Mouse (Mus musculus): ENCODE measurements around the gene Gtf2i. TPM values are rescaled to one million over a fixed set of nuclear protein-coding genes. Genes with fewer than 3 reads are reported as not detected.

Gene Gtf2i
- polyA plus RNA-seq, 1 experiment from 2014 or later: 157 TPM

DNA sequence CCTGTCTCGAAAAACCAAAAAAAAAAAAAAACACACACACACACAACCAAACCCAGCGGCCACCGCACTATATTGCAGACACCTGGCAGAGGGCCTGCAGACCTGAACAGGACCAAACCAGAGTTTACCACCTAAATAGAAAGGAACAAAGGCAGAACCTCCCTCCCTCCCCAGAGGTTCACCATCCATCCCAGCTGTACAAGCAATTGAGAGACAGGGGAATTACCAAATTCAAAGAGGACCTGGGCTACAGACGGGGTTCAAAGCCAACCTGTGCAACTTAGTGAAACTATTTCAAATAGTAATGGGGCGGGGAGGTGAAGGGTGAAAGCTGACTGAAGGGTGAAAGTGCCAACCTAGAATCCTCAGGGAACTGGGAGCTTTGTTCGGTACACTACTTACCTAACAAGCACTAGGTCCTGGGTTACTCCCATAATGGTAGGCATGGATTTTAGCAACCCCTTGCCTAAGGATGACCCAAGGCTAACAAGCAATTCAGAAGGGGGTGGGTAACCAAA, 2.6 kb downstream of the Gtf2i start:
- 57% methylated on average over 6 of the region's 6 CpGs for WGBS
- peak overlapping the region; percentile 74 for H3K4me2 ChIP-seq (ENCODE audit: low read length)
- DNase-seq (ENCODE audit: low spot score) (no peak), ATAC-seq (replicated peaks; ENCODE audit: low FRiP score, low read depth) (no peak)
- H3K4me3 ChIP-seq (replicated peaks; ENCODE audit: low read depth, low read length): peak overlapping the region; percentile 85; the same call in 1 of the 2 replicates
- H3K4me1 ChIP-seq (replicated peaks; ENCODE audit: insufficient read depth, low read length): peaks cover 16% of the 10 kb centered on the region
- H3K9ac ChIP-seq (ENCODE audit: low read depth, low read length): peak overlapping the region; percentile 98; the same call in 1 of the 2 replicates
- no peak for TF ChIP-seq CTCF (IDR thresholded peaks at IDR 0.05; ENCODE audit: low read depth)
- peaks cover 26% of the 10 kb centered on the region; the same call in 1 of the 2 replicates for H3K36me3 ChIP-seq (ENCODE audit: insufficient read depth, low read length)
- peak overlapping the region; percentile 99 for H3K27ac ChIP-seq
- no peaks in the 10 kb centered on the region for H3K9me3 ChIP-seq (replicated peaks; ENCODE audit: low read length)
- no peaks in the 10 kb centered on the region for H3K27me3 ChIP-seq (ENCODE audit: insufficient read depth, low read length)

DNA sequence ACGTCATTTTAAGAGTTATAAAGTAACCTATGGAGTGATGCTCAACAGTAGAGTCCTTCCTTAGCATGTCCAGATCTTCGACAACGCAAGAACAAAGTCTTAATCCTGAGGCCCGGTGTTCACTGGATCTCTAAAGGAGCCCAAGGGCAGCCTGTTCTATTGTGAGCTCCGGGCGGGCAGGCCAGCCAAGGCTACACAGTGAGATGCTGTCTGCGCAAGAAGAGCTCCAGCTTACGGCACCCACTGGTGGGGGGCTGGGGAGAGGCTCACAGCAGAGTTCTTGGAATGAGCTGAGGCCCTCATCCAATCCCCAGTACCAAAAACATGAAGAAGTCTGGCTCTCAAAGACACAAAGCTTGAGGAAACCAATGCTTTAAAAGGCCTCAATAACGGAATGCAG, 4.4 kb downstream of the Gtf2i start:
- no peak overlapping the region for H3K4me2 ChIP-seq (ENCODE audit: low read length)
- no peak for DNase-seq (ENCODE audit: low spot score)
- H3K4me3 ChIP-seq (replicated peaks; ENCODE audit: low read depth, low read length): no peak overlapping the region
- H3K27ac ChIP-seq: no peak overlapping the region
- no peaks in the 10 kb centered on the region for H3K9me3 ChIP-seq (replicated peaks; ENCODE audit: low read length)
- 93% methylated on average over 9 of the region's 9 CpGs for WGBS
- H3K27me3 ChIP-seq (ENCODE audit: insufficient read depth, low read length): no peaks in the 10 kb centered on the region
- TF ChIP-seq CTCF (IDR thresholded peaks at IDR 0.05; ENCODE audit: low read depth): no peak
- H3K36me3 ChIP-seq (ENCODE audit: insufficient read depth, low read length): peaks cover 32% of the 10 kb centered on the region; the same call in 1 of the 2 replicates
- no peak for ATAC-seq (replicated peaks; ENCODE audit: low FRiP score, low read depth)
- peaks cover 6% of the 10 kb centered on the region; the same call in 1 of the 2 replicates for H3K4me1 ChIP-seq (replicated peaks; ENCODE audit: insufficient read depth, low read length)
- H3K9ac ChIP-seq (ENCODE audit: low read depth, low read length): no peak overlapping the region

DNA sequence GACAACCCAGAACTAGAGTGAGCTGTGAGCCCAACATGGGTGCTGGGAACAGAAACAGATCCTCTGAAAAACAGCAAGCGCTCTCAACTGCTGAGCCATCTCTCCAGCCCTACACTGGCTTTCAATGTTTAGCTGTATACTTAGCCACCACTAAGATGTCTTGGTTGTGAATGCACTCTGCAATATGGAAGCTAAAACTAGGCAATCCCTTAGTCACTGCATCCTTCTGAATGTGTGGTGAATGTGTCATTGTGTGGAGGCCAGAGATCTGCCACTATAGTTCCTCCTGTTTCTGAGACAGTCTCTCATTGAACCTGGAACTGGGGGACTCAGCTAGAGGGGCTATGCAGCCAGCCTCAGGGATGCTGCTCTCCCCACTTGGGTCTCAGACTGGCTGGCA, 5.2 kb downstream of the Gtf2i start:
- no peaks in the 10 kb centered on the region for H3K27me3 ChIP-seq (ENCODE audit: insufficient read depth, low read length)
- H3K4me1 ChIP-seq (replicated peaks; ENCODE audit: insufficient read depth, low read length): peaks cover 6% of the 10 kb centered on the region; the same call in 1 of the 2 replicates
- no peak overlapping the region for H3K27ac ChIP-seq
- ATAC-seq (replicated peaks; ENCODE audit: low FRiP score, low read depth) (no peak), DNase-seq (ENCODE audit: low spot score) (no peak)
- no peaks in the 10 kb centered on the region for H3K9me3 ChIP-seq (replicated peaks; ENCODE audit: low read length)
- H3K4me3 ChIP-seq (replicated peaks; ENCODE audit: low read depth, low read length): no peak overlapping the region
- no peak overlapping the region for H3K9ac ChIP-seq (ENCODE audit: low read depth, low read length)
- WGBS: 100% methylated on average over 1 of the region's 1 CpGs
- no peak for TF ChIP-seq CTCF (IDR thresholded peaks at IDR 0.05; ENCODE audit: low read depth)
- H3K36me3 ChIP-seq (ENCODE audit: insufficient read depth, low read length): peaks cover 36% of the 10 kb centered on the region
- H3K4me2 ChIP-seq (ENCODE audit: low read length): no peak overlapping the region

DNA sequence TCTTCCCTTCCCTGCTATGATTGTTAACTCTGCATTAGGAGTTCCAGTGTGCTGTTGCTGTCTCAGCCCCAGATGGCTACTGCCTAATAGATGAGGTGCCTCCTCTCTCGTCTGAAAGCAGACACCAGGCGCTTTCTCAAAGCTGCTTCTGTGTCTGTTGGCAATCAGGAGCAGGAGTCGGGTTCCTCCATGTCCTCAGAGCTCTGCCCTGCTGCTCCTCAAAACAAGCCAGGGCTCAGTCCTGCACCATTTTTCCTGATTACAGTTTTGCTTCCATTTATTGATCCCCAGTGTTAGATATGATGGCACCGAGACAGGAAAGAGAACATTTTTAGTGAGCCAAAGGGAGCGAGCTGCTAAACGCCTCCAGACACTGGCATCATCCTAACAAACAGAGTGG, 9.9 kb downstream of the Gtf2i start:
- Histone ChIP-seq H3K9ac (ENCODE audit: low read depth, low read length) (no peak overlapping the region), H3K27me3 (ENCODE audit: insufficient read depth, low read length) (no peaks in the 10 kb centered on the region), H3K27ac (no peak overlapping the region), H3K4me3 (replicated peaks; ENCODE audit: low read depth, low read length) (no peak overlapping the region), H3K9me3 (replicated peaks; ENCODE audit: low read length) (no peaks in the 10 kb centered on the region), H3K4me2 (ENCODE audit: low read length) (no peak overlapping the region), H3K4me1 (replicated peaks; ENCODE audit: insufficient read depth, low read length) (no peaks in the 10 kb centered on the region), H3K36me3 (ENCODE audit: insufficient read depth, low read length) (peaks cover 36% of the 10 kb centered on the region)
- DNase-seq (ENCODE audit: low spot score) (no peak), ATAC-seq (replicated peaks; ENCODE audit: low FRiP score, low read depth) (no peak)
- WGBS: 68% methylated on average over 6 of the region's 6 CpGs
- TF ChIP-seq CTCF (IDR thresholded peaks at IDR 0.05; ENCODE audit: low read depth): no peak

DNA sequence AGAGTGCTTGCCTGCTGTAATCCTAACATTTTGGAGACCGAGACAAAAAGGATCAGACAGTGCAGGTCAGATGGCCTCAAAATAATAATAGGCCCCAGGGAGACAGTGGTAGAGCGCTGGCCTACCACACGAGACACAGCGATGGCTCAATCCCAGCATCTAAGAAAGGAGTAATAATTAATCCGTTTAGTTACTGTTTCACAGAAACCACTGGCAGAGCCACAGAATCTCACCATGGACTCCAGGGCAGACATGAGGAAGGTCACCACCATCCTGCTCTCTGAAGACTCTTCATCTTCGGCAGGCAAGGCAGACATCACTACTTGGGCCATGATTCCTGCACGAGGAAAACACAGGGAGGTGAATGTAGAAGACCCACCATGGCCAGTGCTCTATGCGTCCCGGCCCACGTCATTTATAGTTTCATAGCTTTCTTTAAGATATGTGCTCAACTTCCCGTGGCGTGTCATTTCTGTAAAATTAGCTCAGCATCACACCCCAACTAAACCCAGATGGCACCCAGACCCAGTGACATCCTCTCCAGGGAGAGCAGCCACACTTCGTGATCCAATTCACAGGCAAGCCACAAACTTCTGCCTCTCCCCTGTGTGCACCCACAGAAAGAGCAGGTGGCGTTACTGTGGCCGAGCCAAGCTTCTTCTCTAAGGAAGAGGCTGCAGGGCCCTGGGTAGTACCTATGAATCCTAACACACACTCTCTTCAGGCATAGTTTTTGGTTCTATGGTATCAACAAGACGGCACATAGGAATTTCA, 19.1 kb downstream of the Gtf2i start:
- TF ChIP-seq CTCF (IDR thresholded peaks at IDR 0.05; ENCODE audit: low read depth): no peak
- H3K27me3 ChIP-seq (ENCODE audit: insufficient read depth, low read length): no peaks in the 10 kb centered on the region
- ATAC-seq (replicated peaks; ENCODE audit: low FRiP score, low read depth) (no peak), DNase-seq (ENCODE audit: low spot score) (no peak)
- no peak overlapping the region for H3K4me3 ChIP-seq (replicated peaks; ENCODE audit: low read depth, low read length)
- H3K4me2 ChIP-seq (ENCODE audit: low read length): no peak overlapping the region
- WGBS: 79% methylated on average over 16 of the region's 16 CpGs
- H3K9ac ChIP-seq (ENCODE audit: low read depth, low read length): no peak overlapping the region
- peaks cover 48% of the 10 kb centered on the region for H3K36me3 ChIP-seq (ENCODE audit: insufficient read depth, low read length)
- peak overlapping the region; percentile 31 for H3K27ac ChIP-seq
- no peaks in the 10 kb centered on the region for H3K4me1 ChIP-seq (replicated peaks; ENCODE audit: insufficient read depth, low read length)
- no peaks in the 10 kb centered on the region for H3K9me3 ChIP-seq (replicated peaks; ENCODE audit: low read length)

DNA sequence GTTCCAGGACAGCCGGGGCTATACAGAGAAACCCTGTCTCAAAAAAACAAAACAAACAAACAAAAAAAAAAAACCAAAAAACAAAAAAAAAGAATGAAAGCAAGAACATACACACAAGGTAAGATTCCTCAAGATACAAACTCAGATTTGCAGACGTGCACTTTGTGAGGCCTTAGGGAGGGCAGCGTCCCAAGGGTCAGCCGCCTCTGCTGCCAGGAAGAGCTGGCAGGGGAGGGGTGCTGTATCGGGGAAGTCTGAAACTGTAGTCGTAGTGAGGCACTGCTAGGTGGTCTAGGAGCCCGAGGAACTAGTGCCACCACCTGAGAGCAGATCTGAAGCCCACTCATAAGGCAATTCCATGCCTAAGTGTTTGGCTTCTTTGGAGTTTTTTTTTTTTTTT, 20.0 kb downstream of the Gtf2i start:
- H3K9me3 ChIP-seq (replicated peaks; ENCODE audit: low read length): no peaks in the 10 kb centered on the region
- DNase-seq (ENCODE audit: low spot score) (no peak), ATAC-seq (replicated peaks; ENCODE audit: low FRiP score, low read depth) (no peak)
- H3K36me3 ChIP-seq (ENCODE audit: insufficient read depth, low read length): peaks cover 52% of the 10 kb centered on the region
- WGBS: 85% methylated on average over 7 of the region's 7 CpGs
- no peak overlapping the region for H3K4me3 ChIP-seq (replicated peaks; ENCODE audit: low read depth, low read length)
- H3K4me2 ChIP-seq (ENCODE audit: low read length): no peak overlapping the region
- H3K4me1 ChIP-seq (replicated peaks; ENCODE audit: insufficient read depth, low read length): no peaks in the 10 kb centered on the region
- H3K9ac ChIP-seq (ENCODE audit: low read depth, low read length): no peak overlapping the region
- no peaks in the 10 kb centered on the region for H3K27me3 ChIP-seq (ENCODE audit: insufficient read depth, low read length)
- TF ChIP-seq CTCF (IDR thresholded peaks at IDR 0.05; ENCODE audit: low read depth): no peak
- H3K27ac ChIP-seq: peak overlapping the region; percentile 31; the same call in 1 of the 2 replicates

Data from kidney, postnatal 0 days (tissue).